Mouse (Mus musculus) bone marrow, adult 2 months (tissue): ENCODE results near the gene Tmem273. TPM values are rescaled to one million over a fixed set of nuclear protein-coding genes. Genes with fewer than 3 reads are reported as not detected.
A peak's percentile ranks its signal among the peaks of the same experiment; 100 is the strongest.

Experiments used
- H3K27ac ChIP-seq: fragments of 200-500 bp; 2 replicates; pipeline ENCODE4 v1.5.1; 2012; ENCODE audit warnings: low read depth, mild to moderate bottlenecking, control low read depth, inconsistent platforms, low read length; ENCODE audit not compliant: control insufficient read depth, poor library complexity, insufficient read depth
- H3K4me1 ChIP-seq: fragments of 200-500 bp; 2 replicates; pipeline ENCODE4 v1.6.1; 2011; ENCODE audit warnings: low read length; ENCODE audit not compliant: control insufficient read depth, insufficient read depth
- H3K4me3 ChIP-seq: fragments of 200-500 bp; replicated peaks from 2 replicates; pipeline ENCODE3; 2011; ENCODE audit warnings: mild to moderate bottlenecking, low read depth, low read length, control low read depth; ENCODE audit not compliant: control insufficient read depth
- CTCF ChIP-seq: fragments of 200-500 bp; IDR thresholded peaks from 2 replicates; pipeline ENCODE4 v1.5.1; 2011; ENCODE audit warnings: low read length, control low read depth; ENCODE audit not compliant: control insufficient read depth, insufficient read depth
- POLR2A ChIP-seq: fragments of 200-500 bp; IDR thresholded peaks from 2 replicates; pipeline ENCODE4 v1.6.1; 2011; ENCODE audit warnings: low read depth, mild to moderate bottlenecking, control low read depth, low read length, borderline replicate concordance; ENCODE audit not compliant: control insufficient read depth
- WGBS: fragments of 180-500 bp; shearing (Covaris S2); methylation state at CpG from one replicate; pipeline ENCODE4 v1.1.7; 2018; 5-methylcytosine and 5-hydroxymethylcytosine counted together
- polyA plus RNA-seq: library from polyadenylated mRNA; stranded (reverse); fragments of >200 nt; gene quantifications from 2 replicates; pipeline ENCODE4 v1.2.4, GENCODE M21; 2011; ENCODE audit warnings: low replicate concordance; ENCODE audit not compliant: missing spikeins, insufficient read depth, insufficient read length

Gene Tmem273
- polyA plus RNA-seq, 1 experiment, result 23.8 TPM

GRCm38 (mm10) chr14:32833847-32834246 is 48.1 kb downstream of the Tmem273 start, which contains the start of gene Fam170b:
TSS of gene Fam170b (plus strand) at chr14:32833962.
- H3K27ac ChIP-seq, result no peak within 1 kb of the TSS
- H3K4me3 ChIP-seq, result no peak within 1 kb of the TSS
- WGBS, result 78% methylated on average over 8 of the region's 8 CpGs
- no peaks in the 10 kb centered on the region for H3K4me1 ChIP-seq
- TF ChIP-seq POLR2A (no peak), CTCF (no peak)

GRCm38 (mm10) chr14:32835181-32835580 is 49.4 kb downstream of the Tmem273 start:
- Histone ChIP-seq H3K4me3 (no peak overlapping the region), H3K27ac (no peak overlapping the region), H3K4me1 (no peaks in the 10 kb centered on the region)
- WGBS, result 78% methylated on average over 14 of the region's 14 CpGs
- TF ChIP-seq CTCF (no peak), POLR2A (no peak)

- no peak for TF ChIP-seq POLR2A
- TF ChIP-seq CTCF, result no peak
- no peak overlapping the region for H3K4me3 ChIP-seq
- no peaks in the 10 kb centered on the region for H3K4me1 ChIP-seq
- H3K27ac ChIP-seq, result no peak overlapping the region
- WGBS, result 86% methylated on average over 14 of the region's 14 CpGs
Observed at GRCm38 (mm10) chr14:32835596-32835995, 49.8 kb downstream of the Tmem273 start.

GRCm38 (mm10) chr14:32836191-32836590 is 50.4 kb downstream of the Tmem273 start:
- WGBS, result 87% methylated on average over 11 of the region's 11 CpGs
- Histone ChIP-seq H3K4me3 (no peak overlapping the region), H3K4me1 (no peaks in the 10 kb centered on the region), H3K27ac (no peak overlapping the region)
- TF ChIP-seq CTCF (no peak), POLR2A (no peak)

GRCm38 (mm10) chr14:32842052-32842451 is 56.3 kb downstream of the Tmem273 start:
- TF ChIP-seq CTCF, result no peak
- Histone ChIP-seq H3K4me3 (no peak overlapping the region), H3K4me1 (no peaks in the 10 kb centered on the region), H3K27ac (no peak overlapping the region)

- WGBS, result 78% methylated on average over 4 of the region's 4 CpGs
- H3K4me3 ChIP-seq, result no peak overlapping the region
- TF ChIP-seq CTCF, result no peak
- TF ChIP-seq POLR2A, result no peak
- no peaks in the 10 kb centered on the region for H3K4me1 ChIP-seq
- no peak overlapping the region for H3K27ac ChIP-seq
Observed at GRCm38 (mm10) chr14:32854059-32854458, 68.3 kb downstream of the Tmem273 start.

- 36% methylated on average over 5 of the region's 5 CpGs for WGBS
Observed at GRCm38 (mm10) chr14:32856246-32856645, 70.5 kb downstream of the Tmem273 start.

GRCm38 (mm10) chr14:32856681-32857328 is 71.0 kb downstream of the Tmem273 start, which contains the start of gene Vstm4:
TSS of gene Vstm4 (plus strand) at chr14:32856756.
- 2% methylated on average over 68 of the region's 68 CpGs for WGBS
- peak within 1 kb of the TSS; percentile 14 for H3K4me3 ChIP-seq
- H3K27ac ChIP-seq, result peak within 1 kb of the TSS; percentile 55
- H3K4me1 ChIP-seq, result no peaks in the 10 kb centered on the region
- TF ChIP-seq POLR2A (no peak), CTCF (no peak)

More at GRCm38 (mm10) chr14:32856246-32856645, 70.5 kb downstream of the Tmem273 start:
- peak overlapping the region; percentile 14 for H3K4me3 ChIP-seq
- no peaks in the 10 kb centered on the region for H3K4me1 ChIP-seq
- no peak for TF ChIP-seq CTCF
- TF ChIP-seq POLR2A, result no peak
- H3K27ac ChIP-seq, result no peak overlapping the region

GRCm38 (mm10) chr14:32858361-32858760 is 72.6 kb downstream of the Tmem273 start:
- Histone ChIP-seq H3K27ac (no peak overlapping the region), H3K4me3 (no peak overlapping the region), H3K4me1 (no peaks in the 10 kb centered on the region)
- WGBS, result 80% methylated on average over 10 of the region's 10 CpGs
- no peak for TF ChIP-seq CTCF
